Mouse (Mus musculus): ENCODE measurements at regions not wholly inside any gene's neighbourhood (a gene's known extent, or its start where the extent isn't known, plus 50 kb on each side); places are given as distances from the start of the nearest gene placed in this dataset.

GRCm38 (mm10) chr1:92386752-92387151 is 86.9 kb downstream of the Ndufa10 start:
- TF ChIP-seq CTCF (conservative IDR thresholded peaks at IDR 0.05 in 1 of 2, IDR thresholded peaks at IDR 0.05 in 1 of 2; ENCODE audit: low read depth in 2 of 2, low read length in 2 of 2) (no peak), MAZ (IDR thresholded peaks at IDR 0.05; ENCODE audit: low read depth, low read length) (no peak)

Measured in CH12.LX (cell line).